Mouse (Mus musculus) kidney, postnatal 4 days (tissue): ENCODE results near the gene Sik3.
A peak's percentile ranks its signal among the peaks of the same experiment; 100 is the strongest.
"Not testable (repeated sequence)": the region's sequence is repeated elsewhere in the genome, so short reads cannot be mapped to it uniquely, and the experiment has no call there.

Experiments used
- DNase-seq, 2 experiments: peaks; one replicate each; pipeline ENCODE4 v3.0.0; 2021; ENCODE audit warnings: mixed read lengths in 2 of 2

Sik3 gene

GRCm38 (mm10) chr9:46155026-46155425, 142.4 kb downstream of the Sik3 start:
- no peak for DNase-seq

GRCm38 (mm10) chr9:46155818-46156217, 143.2 kb downstream of the Sik3 start:
- not testable (repeated sequence) for DNase-seq

- DNase-seq = no peak
Measured at GRCm38 (mm10) chr9:46156711-46157110, 144.1 kb downstream of the Sik3 start.

- DNase-seq = no peak
Measured at GRCm38 (mm10) chr9:46158273-46158813, 145.7 kb downstream of the Sik3 start.

GRCm38 (mm10) chr9:46163430-46163829, 150.8 kb downstream of the Sik3 start:
- no peak for DNase-seq

GRCm38 (mm10) chr9:46168802-46169201, 156.2 kb downstream of the Sik3 start:
- DNase-seq = no peak

- DNase-seq = no peak
Measured at GRCm38 (mm10) chr9:46172251-46172650, 159.6 kb downstream of the Sik3 start.

GRCm38 (mm10) chr9:46172953-46173352, 160.3 kb downstream of the Sik3 start:
- no peak for DNase-seq

GRCm38 (mm10) chr9:46173919-46174318, 161.3 kb downstream of the Sik3 start:
- no peak for DNase-seq

GRCm38 (mm10) chr9:46174770-46175294, 162.2 kb downstream of the Sik3 start:
- DNase-seq = no peak

GRCm38 (mm10) chr9:46175300-46175699, 162.7 kb downstream of the Sik3 start:
- DNase-seq = peak in 1 of 2 experiments; percentile 43

- DNase-seq = no peak
Measured at GRCm38 (mm10) chr9:46175938-46176375, 163.3 kb downstream of the Sik3 start.

- DNase-seq = no peak
Measured at GRCm38 (mm10) chr9:46176613-46177012, 164.0 kb downstream of the Sik3 start.

GRCm38 (mm10) chr9:46178595-46178994, 166.0 kb downstream of the Sik3 start:
- no peak for DNase-seq

GRCm38 (mm10) chr9:46181297-46181696, 168.7 kb downstream of the Sik3 start:
- no peak for DNase-seq

- DNase-seq = peak in 1 of 2 experiments; percentile 29
Measured at GRCm38 (mm10) chr9:46184542-46184941, 171.9 kb downstream of the Sik3 start.

- peak in 1 of 2 experiments; percentile 37 for DNase-seq
Measured at GRCm38 (mm10) chr9:46185191-46185590, 172.6 kb downstream of the Sik3 start.

GRCm38 (mm10) chr9:46186387-46186786, 173.8 kb downstream of the Sik3 start:
- no peak for DNase-seq

- DNase-seq = no peak
Measured at GRCm38 (mm10) chr9:46188370-46188769, 175.8 kb downstream of the Sik3 start.

- no peak for DNase-seq
Measured at GRCm38 (mm10) chr9:46188956-46189355, 176.3 kb downstream of the Sik3 start.

GRCm38 (mm10) chr9:46189381-46189780, 176.8 kb downstream of the Sik3 start:
- no peak for DNase-seq

- DNase-seq = peak in 1 of 2 experiments; percentile 27
Measured at GRCm38 (mm10) chr9:46191234-46191633, 178.6 kb downstream of the Sik3 start.

- DNase-seq = no peak
Measured at GRCm38 (mm10) chr9:46191644-46192043, 179.0 kb downstream of the Sik3 start.

- DNase-seq = no peak
Measured at GRCm38 (mm10) chr9:46192642-46193041, 180.0 kb downstream of the Sik3 start.

GRCm38 (mm10) chr9:46194809-46195208, 182.2 kb downstream of the Sik3 start:
- DNase-seq = no peak
